Mouse (Mus musculus) lung, embryonic 14.5 days (tissue): ENCODE data around the gene Cdc42se1. TPM values are rescaled to one million over a fixed set of nuclear protein-coding genes. Genes with fewer than 3 reads are reported as not detected.

Experiments used
- ATAC-seq: fragments of 200-750 bp; cut with Nextera tagmentation; 2 replicates; pipeline ENCODE4 v1.8.0; 2017; ENCODE audit warnings: mild to moderate bottlenecking, moderate TSS enrichment, moderate library complexity; ENCODE audit not compliant: insufficient read depth
- DNase-seq: peaks from one replicate; pipeline ENCODE4 v3.0.0-alpha.2; 2015
- H3K27ac ChIP-seq: fragments of 300-500 bp; sonication (generic); 2 replicates; pipeline ENCODE4 v1.5.1; 2014; ENCODE audit warnings: low read depth, mild to moderate bottlenecking, moderate library complexity
- H3K27me3 ChIP-seq: fragments of 300-500 bp; sonication (generic); 2 replicates; pipeline ENCODE4 v1.6.1; 2014; ENCODE audit warnings: low read length, control low read depth; ENCODE audit not compliant: insufficient read depth
- H3K36me3 ChIP-seq: fragments of 300-500 bp; sonication (generic); 2 replicates; pipeline ENCODE4 v1.6.1; 2014; ENCODE audit warnings: control low read depth; ENCODE audit not compliant: insufficient read depth
- H3K4me1 ChIP-seq: fragments of 300-500 bp; sonication (generic); 2 replicates; pipeline ENCODE4 v1.6.1; 2014; ENCODE audit warnings: antibody characterized with exemption, control low read depth; ENCODE audit not compliant: insufficient read depth
- H3K4me2 ChIP-seq: fragments of 300-500 bp; sonication (generic); 2 replicates; pipeline ENCODE4 v1.6.1; 2014; ENCODE audit warnings: mild to moderate bottlenecking
- H3K4me3 ChIP-seq: fragments of 300-500 bp; sonication (generic); 2 replicates; pipeline ENCODE4 v1.5.1; 2014; ENCODE audit warnings: low read depth, low read length
- H3K9ac ChIP-seq: fragments of 300-500 bp; sonication (generic); 2 replicates; pipeline ENCODE4 v1.6.1; 2014
- H3K9me3 ChIP-seq: fragments of 300-500 bp; sonication (generic); 2 replicates; pipeline ENCODE4 v1.6.1; 2016; ENCODE audit warnings: low read depth, low read length, control low read depth
- CTCF ChIP-seq: IDR thresholded peaks from 2 replicates; pipeline ENCODE4 v1.5.1; 2016; ENCODE audit warnings: antibody characterized with exemption, low read depth
- WGBS: fragments of 180-500 bp; shearing (Covaris S2); extraction: QIAGEN DNeasy Blood & Tissue Kit; methylation state at CpG from one replicate; pipeline ENCODE4 v1.1.7; 2014; 5-methylcytosine and 5-hydroxymethylcytosine counted together
- polyA plus RNA-seq: library from polyadenylated mRNA; unstranded; fragments of >200 nt; fragmentation: Nextera tagmentation; extraction: Ambion mirVana; gene quantifications from 2 replicates; pipeline ENCODE4 v1.2.1, GENCODE M21; 2014

Gene Cdc42se1
- polyA plus RNA-seq, 1 experiment from 2014 or later, result 131 TPM

DNA sequence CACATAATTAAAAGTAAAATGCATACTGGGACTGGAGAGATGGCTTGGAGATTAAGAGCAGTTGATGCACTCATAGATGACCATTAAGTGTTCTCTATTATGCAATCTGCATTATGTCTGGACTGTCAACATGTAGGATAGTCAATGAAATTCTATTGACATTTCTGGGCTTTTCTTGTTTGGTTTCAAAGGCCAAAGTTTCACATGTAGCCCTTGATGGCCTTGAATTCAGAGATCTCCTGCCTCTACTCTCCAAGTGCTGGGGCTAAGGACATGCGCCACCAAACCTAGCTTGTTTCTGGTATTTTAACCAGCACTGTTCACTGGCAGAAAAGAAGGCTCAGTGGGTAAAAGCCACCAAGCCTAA lies 14.9 kb upstream of the Cdc42se1 start:
- TF ChIP-seq CTCF, result no peak
- no peak for ATAC-seq
- H3K9me3 ChIP-seq, result no peaks in the 10 kb centered on the region
- no peak overlapping the region for H3K4me3 ChIP-seq
- 97% methylated on average over 1 of the region's 1 CpGs for WGBS
- peaks cover 6% of the 10 kb centered on the region; the same call in 1 of the 2 replicates for H3K4me1 ChIP-seq
- H3K9ac ChIP-seq, result no peak overlapping the region
- no peaks in the 10 kb centered on the region for H3K27me3 ChIP-seq
- H3K27ac ChIP-seq, result no peak overlapping the region
- H3K36me3 ChIP-seq, result peaks cover 51% of the 10 kb centered on the region
- no peak for DNase-seq
- no peak overlapping the region for H3K4me2 ChIP-seq

DNA sequence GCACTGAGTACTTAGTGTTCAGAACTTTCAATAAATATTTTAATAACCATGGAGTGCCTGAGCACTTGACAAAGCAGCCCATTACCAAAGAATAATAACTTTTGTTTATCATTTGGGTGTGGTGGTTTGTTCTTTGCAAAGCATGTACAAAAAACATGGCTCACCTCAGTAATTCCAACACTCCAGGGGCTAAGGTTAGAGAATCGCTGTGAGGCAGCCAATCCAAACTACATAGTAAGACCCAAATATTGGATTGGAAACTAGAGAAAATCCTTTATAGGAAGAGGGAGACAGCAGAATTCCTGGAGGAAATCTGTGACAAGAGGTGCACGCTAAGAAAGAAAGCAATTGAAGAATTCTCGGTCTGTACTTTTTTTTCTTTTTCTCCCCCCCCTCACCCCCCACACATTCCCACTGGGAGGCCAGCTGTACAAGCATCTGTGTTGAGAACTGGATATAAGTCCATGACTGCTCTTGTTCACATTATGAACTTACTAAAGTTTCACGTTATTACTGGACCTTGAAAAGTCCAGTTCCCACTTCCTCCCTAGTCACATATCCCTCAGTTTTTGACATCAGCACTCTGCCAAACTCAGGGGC lies 11.8 kb upstream of the Cdc42se1 start:
- no peaks in the 10 kb centered on the region for H3K27me3 ChIP-seq
- peak overlapping the region; percentile 95 for H3K9ac ChIP-seq
- no peak for TF ChIP-seq CTCF
- DNase-seq (no peak), ATAC-seq (no peak; the same call in 1 of the 2 replicates)
- H3K4me2 ChIP-seq, result peak overlapping the region; percentile 66
- peak overlapping the region; percentile 100 for H3K27ac ChIP-seq
- H3K9me3 ChIP-seq, result no peaks in the 10 kb centered on the region
- peaks cover 6% of the 10 kb centered on the region; the same call in 1 of the 2 replicates for H3K4me1 ChIP-seq
- peak overlapping the region; percentile 75 for H3K4me3 ChIP-seq
- peaks cover 46% of the 10 kb centered on the region for H3K36me3 ChIP-seq
- 9% methylated on average over 4 of the region's 4 CpGs for WGBS

DNA sequence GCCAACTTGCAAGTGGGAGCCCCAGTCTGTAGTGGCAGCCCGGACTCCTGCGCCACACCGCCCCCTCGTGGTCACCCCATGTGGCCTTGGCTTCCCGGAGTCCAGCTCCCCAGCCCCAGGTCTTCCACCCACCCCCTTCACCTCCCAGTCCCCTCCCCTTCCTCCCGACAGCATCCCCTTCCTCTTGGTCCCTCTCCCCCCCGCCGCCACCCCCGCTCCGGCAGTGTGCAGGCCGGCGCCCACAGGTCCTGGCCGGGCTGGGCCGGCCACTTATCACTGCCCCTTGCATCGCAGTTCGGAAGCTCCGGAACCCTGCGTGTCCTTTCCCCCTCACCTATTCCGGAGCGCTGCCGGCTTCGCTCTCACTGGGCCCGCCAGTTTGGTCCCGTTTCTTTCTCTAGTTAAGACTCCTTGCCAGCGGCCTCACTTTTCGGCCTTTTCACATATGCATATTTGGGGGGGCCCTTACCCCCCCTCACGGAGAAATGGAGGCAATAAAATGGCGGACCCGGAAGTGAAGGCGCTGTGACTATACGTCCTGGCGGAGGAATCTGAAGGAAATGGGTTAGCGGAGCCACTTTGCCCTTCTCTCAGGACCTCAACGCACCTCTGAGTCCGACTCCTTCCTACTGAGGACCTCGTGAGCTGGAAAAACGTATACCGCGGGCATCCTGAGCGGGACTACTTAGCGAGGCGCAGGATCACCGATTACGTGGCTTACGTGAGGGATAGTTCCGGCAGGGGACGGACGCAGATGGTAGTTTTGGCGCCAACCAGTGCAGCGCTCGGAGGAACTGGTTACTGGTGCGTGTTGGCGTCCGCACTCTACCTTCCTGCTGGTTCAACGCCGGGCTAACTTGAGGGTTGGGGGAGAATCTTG lies 11.0 kb upstream of the Cdc42se1 start, which contains the start of gene Gabpb2:
Gabpb2 (minus strand) TSS at position 662 of the 880 bp plus-strand sequence.
- H3K9ac ChIP-seq, result peak within 1 kb of the TSS; percentile 95
- H3K36me3 ChIP-seq, result peaks cover 43% of the 10 kb centered on the region
- peak; percentile 94 for ATAC-seq
- peak within 1 kb of the TSS; percentile 66 for H3K4me2 ChIP-seq
- peak; percentile 96 for DNase-seq
- peaks cover 6% of the 10 kb centered on the region; the same call in 1 of the 2 replicates for H3K4me1 ChIP-seq
- TF ChIP-seq CTCF, result peak; percentile 95
- H3K27me3 ChIP-seq, result no peaks in the 10 kb centered on the region
- peak within 1 kb of the TSS; percentile 75 for H3K4me3 ChIP-seq
- no peaks in the 10 kb centered on the region for H3K9me3 ChIP-seq
- WGBS, result under 1% methylated on average over 56 of the region's 56 CpGs
- H3K27ac ChIP-seq, result peak within 1 kb of the TSS; percentile 100

DNA sequence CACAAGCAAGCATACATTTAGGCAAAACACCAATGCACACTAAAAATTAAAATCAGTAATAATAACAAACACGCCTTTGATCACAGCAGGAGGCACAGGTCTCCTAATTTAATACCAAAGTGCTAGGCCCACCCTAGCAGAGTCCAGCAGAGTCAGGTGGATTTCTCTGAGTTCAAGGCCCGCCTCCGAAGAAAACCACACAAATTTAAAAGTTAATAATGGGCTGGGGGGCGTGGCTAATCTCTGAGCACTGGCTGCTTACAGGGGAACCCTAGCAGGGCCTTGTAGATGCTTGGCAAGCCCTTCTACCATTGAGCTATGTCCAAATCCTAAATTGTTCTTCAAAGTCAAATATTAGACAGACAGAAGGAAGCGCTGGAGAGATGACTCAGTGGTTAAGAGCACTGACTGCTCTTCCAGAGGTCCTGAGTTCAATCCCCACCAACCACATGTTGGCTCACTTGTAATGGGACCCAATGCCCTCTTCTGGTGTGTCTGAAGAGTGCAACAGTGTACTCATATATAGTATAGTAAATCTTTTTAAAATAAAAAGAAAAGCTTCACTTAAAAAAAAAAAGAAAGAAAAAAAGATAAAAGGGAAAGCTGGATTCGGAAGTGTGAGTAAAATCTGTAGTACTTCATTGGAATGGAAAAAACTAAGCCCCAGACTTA lies 9.9 kb upstream of the Cdc42se1 start:
- peaks cover 51% of the 10 kb centered on the region for H3K36me3 ChIP-seq

DNA sequence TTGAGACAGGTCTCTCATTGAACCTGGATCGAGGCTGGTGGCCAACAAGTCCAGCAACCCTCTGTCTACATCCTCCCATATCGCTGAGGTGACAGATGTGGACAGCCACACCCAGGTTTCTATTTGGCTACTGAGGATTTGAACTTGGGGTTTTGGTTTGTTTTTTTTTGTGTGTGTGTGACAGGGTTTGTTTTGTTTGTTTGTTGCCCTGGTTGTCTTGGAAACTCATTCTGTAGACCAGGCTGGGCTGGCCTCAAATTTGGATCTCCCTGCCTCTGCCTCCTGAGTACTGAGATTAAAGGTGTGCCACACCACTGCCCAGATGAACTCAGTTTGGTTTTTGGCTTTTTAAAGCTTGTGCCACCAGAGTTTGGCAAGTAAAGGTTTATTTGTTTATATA lies 5.5 kb upstream of the Cdc42se1 start:
- Histone ChIP-seq H3K9ac (no peak overlapping the region), H3K27me3 (no peaks in the 10 kb centered on the region), H3K27ac (no peak overlapping the region), H3K4me3 (no peak overlapping the region), H3K36me3 (peaks cover 36% of the 10 kb centered on the region), H3K4me1 (peaks cover 12% of the 10 kb centered on the region), H3K9me3 (no peaks in the 10 kb centered on the region), H3K4me2 (no peak overlapping the region)
- WGBS, result 92% methylated on average over 2 of the region's 2 CpGs
- no peak for TF ChIP-seq CTCF
- no peak for ATAC-seq
- no peak for DNase-seq

More for the DNA sequence above, 9.9 kb upstream of the Cdc42se1 start:
- peak; percentile 35 for DNase-seq
- H3K27me3 ChIP-seq, result no peaks in the 10 kb centered on the region
- peak overlapping the region; percentile 75 for H3K4me3 ChIP-seq
- ATAC-seq, result no peak
- peak; percentile 12; the same call in 1 of the 2 replicates for TF ChIP-seq CTCF
- H3K27ac ChIP-seq, result peak overlapping the region; percentile 100
- no peaks in the 10 kb centered on the region for H3K9me3 ChIP-seq
- peak overlapping the region; percentile 66 for H3K4me2 ChIP-seq
- H3K4me1 ChIP-seq, result peaks cover 6% of the 10 kb centered on the region; the same call in 1 of the 2 replicates
- 78% methylated on average over 6 of the region's 6 CpGs for WGBS
- peak overlapping the region; percentile 95 for H3K9ac ChIP-seq

DNA sequence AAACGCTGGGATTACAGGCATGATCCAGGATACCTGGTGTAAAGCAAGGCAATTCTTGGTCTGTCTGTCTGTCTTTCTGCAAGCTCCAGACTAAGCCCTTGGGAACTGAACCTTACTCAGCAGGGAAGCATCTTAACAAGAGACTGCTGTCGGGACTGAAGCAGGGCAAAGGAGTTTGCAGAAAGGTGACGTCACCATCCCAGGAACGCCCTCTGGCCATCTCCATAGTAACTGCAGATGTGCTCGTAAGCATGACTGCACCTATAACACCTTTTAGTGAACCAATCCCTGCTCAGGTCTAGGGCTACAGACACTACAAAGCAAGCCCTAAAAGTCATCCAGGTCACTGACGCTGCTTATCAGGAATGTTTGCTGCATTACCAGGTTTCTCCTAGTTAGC lies 4.2 kb upstream of the Cdc42se1 start:
- H3K27me3 ChIP-seq, result no peaks in the 10 kb centered on the region
- H3K27ac ChIP-seq, result no peak overlapping the region
- H3K9me3 ChIP-seq, result no peaks in the 10 kb centered on the region
- 31% methylated on average over 6 of the region's 6 CpGs for WGBS
- H3K36me3 ChIP-seq, result peaks cover 36% of the 10 kb centered on the region
- TF ChIP-seq CTCF, result no peak
- H3K4me2 ChIP-seq, result no peak overlapping the region
- no peak overlapping the region for H3K9ac ChIP-seq
- no peak overlapping the region for H3K4me3 ChIP-seq
- DNase-seq, result peak; percentile 44
- no peak for ATAC-seq
- peaks cover 9% of the 10 kb centered on the region; the same call in 1 of the 2 replicates for H3K4me1 ChIP-seq
